Mouse (Mus musculus): ENCODE measurements around the gene Stap2. TPM values are rescaled to one million over a fixed set of nuclear protein-coding genes. Genes with fewer than 3 reads are reported as not detected.

Stap2 gene
- polyA plus RNA-seq (2015; fragmentation: Nextera tagmentation; extraction: Ambion mirVana): 28.0 and 30.9 TPM in 2 replicates

- Histone ChIP-seq H3K27me3 (replicated peaks) (peaks cover 4% of the 10 kb centered on the region; the same call in 1 of the 2 replicates), H3K27ac (peak within 1 kb of the TSS; percentile 44), H3K4me1 (peaks cover 21% of the 10 kb centered on the region), H3K36me3 (no peaks in the 10 kb centered on the region), H3K4me3 (replicated peaks) (peak within 1 kb of the TSS; percentile 30), H3K9ac (no peak within 1 kb of the TSS), H3K4me2 (peak within 1 kb of the TSS; percentile 43), H3K9me3 (no peaks in the 10 kb centered on the region)
- ATAC-seq (ENCODE audit: insufficient read depth, low FRiP score, low read depth): no peak
- WGBS: 40% methylated on average over 13 of the region's 13 CpGs
Observed at GRCm38 (mm10) chr17:56005415-56006061, at the start of gene Stap2, which contains the start of gene Mpnd. Gene Stap2, minus strand, starts transcription at chr17:56005584. Gene Mpnd, plus strand, starts transcription at chr17:56005711.

DNA sequence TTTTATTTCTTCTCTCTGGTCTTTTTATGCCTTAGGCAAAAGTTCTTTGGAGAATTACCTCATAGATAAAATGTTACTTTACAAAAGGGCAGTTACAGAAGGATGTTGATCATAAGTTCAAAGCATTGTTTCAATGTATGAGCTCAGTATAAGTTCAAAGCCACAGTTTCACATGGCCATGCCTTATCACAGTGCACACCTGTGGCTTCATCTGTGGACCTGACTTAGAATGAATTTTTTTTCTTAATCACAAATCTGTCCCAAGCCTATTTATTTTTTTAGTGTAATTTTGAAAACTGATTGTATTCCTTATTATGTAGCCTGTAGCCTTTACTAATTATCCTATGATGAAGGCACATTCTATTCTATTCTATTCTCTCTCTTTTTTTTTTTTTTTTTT is 49.6 kb upstream of the Stap2 start:
- H3K4me2 ChIP-seq: no peak overlapping the region
- ATAC-seq (ENCODE audit: insufficient read depth, low FRiP score, low read depth): no peak
- H3K4me3 ChIP-seq (replicated peaks): no peak overlapping the region
- H3K9me3 ChIP-seq: no peaks in the 10 kb centered on the region
- no peak overlapping the region for H3K27ac ChIP-seq
- no peaks in the 10 kb centered on the region for H3K4me1 ChIP-seq
- no peaks in the 10 kb centered on the region for H3K27me3 ChIP-seq (replicated peaks)
- peaks cover 52% of the 10 kb centered on the region for H3K36me3 ChIP-seq
- H3K9ac ChIP-seq: no peak overlapping the region

- Histone ChIP-seq H3K4me3 (replicated peaks) (no peak overlapping the region), H3K27me3 (replicated peaks) (no peaks in the 10 kb centered on the region), H3K9ac (no peak overlapping the region), H3K27ac (0 out of 2 replicates have a peak overlapping the region, but pooled peaks have one; percentile 32), H3K4me1 (no peaks in the 10 kb centered on the region), H3K36me3 (peaks cover 41% of the 10 kb centered on the region), H3K4me2 (no peak overlapping the region), H3K9me3 (no peaks in the 10 kb centered on the region)
- ATAC-seq (ENCODE audit: insufficient read depth, low FRiP score, low read depth): no peak
- 77% methylated on average over 5 of the region's 5 CpGs for WGBS
Observed at GRCm38 (mm10) chr17:56051369-56051768, 46.0 kb upstream of the Stap2 start.

GRCm38 (mm10) chr17:56040857-56041163 is 35.4 kb upstream of the Stap2 start:
- Histone ChIP-seq H3K27ac (peak overlapping the region; percentile 89), H3K36me3 (0 out of 2 replicates have a peak, but pooled peaks cover 9% of the 10 kb centered on the region), H3K9me3 (no peaks in the 10 kb centered on the region), H3K4me3 (replicated peaks) (peak overlapping the region; percentile 74), H3K4me1 (peaks cover 13% of the 10 kb centered on the region), H3K27me3 (replicated peaks) (no peaks in the 10 kb centered on the region), H3K4me2 (peak overlapping the region; percentile 77), H3K9ac (peak overlapping the region; percentile 82)
- ATAC-seq (ENCODE audit: insufficient read depth, low FRiP score, low read depth): no peak
- 2% methylated on average over 12 of the region's 12 CpGs for WGBS

DNA sequence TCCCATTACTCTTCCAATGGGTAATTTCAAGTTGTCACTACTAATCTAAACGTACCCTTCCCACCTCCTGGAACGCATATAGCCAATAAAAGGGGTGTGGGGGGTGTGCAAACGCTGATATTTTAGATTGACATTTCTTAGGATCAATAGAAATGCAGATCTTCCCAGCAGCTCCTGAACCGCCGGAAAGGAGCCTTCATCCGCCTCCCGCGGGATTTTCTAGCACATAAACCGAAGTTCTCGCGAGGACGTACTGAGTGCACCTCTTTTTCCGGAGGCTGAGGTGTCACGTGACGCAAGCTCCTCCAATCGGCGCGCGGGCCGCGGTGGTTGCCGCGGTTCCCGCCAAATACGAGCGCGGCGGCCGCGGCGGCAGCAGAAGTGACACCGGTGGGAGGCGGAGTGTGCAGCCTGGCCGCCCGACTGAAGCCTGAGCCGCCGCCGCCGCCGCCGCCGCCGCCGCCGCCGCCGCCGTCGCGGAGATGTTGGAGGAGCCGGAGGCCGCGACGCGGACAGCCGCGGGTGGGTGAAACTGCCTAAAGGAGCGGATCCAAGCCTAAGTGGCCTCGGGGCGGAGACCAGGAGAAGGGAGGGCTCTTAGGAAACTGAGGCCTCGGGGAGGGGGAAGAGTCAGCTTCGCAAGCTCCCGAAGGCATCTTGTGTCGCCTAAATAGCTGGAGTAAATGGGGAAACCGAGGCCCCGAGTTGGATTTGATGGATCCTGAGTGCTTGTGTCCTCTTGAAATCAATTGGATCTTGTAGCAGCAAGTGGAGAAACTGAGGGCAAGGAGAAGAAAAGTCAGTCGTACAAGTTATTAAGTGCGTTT is 34.9 kb upstream of the Stap2 start, which contains the start of gene Chaf1a:
Gene Chaf1a (plus strand): TSS at position 410 of the 827 bp plus-strand sequence.
- ATAC-seq (ENCODE audit: insufficient read depth, low FRiP score, low read depth): peak; percentile 85
- under 1% methylated on average over 66 of the region's 68 CpGs for WGBS
- peak within 1 kb of the TSS; percentile 82 for H3K9ac ChIP-seq
- H3K27me3 ChIP-seq (replicated peaks): no peaks in the 10 kb centered on the region
- H3K9me3 ChIP-seq: no peaks in the 10 kb centered on the region
- H3K4me3 ChIP-seq (replicated peaks): peak within 1 kb of the TSS; percentile 74
- peaks cover 14% of the 10 kb centered on the region for H3K4me1 ChIP-seq
- H3K36me3 ChIP-seq: 0 out of 2 replicates have a peak, but pooled peaks cover 5% of the 10 kb centered on the region
- H3K4me2 ChIP-seq: peak within 1 kb of the TSS; percentile 77
- peak within 1 kb of the TSS; percentile 89 for H3K27ac ChIP-seq

- H3K4me3 ChIP-seq (replicated peaks): peak overlapping the region; percentile 74; the same call in 1 of the 2 replicates
Observed at GRCm38 (mm10) chr17:56039345-56039744, 34.0 kb upstream of the Stap2 start.

DNA sequence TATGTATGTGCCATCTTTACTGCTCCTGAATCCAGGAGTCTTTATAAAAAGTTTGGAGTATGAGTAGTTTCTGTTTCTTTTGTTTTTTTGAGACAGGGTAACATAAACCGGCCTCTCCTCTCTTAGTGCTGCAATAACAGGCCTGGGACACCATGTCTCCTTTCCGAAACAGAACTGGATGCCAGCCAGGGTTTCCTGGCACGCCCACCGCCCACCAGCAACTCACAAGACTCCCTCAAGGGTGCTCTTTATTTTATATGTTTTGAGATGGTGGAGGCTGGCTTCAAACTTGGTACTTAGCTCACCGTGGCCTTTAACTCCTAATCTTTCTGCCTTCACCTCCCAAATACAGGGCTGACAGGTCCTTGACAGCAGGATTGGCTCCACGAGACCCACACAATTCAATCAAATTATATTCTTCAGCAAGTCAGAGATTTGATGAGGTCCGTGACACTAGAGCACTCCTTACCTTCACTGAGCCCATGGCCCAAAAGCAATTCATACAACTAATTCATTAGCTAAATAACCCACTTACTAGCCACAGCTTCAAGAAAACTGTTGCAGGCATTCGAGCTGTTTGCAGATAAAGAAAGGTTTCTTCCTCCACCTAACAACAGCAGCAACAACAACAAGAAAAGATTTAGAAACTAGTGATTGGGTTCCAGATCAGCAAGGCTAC is 33.3 kb upstream of the Stap2 start:
- no peak for ATAC-seq (ENCODE audit: insufficient read depth, low FRiP score, low read depth)

More at GRCm38 (mm10) chr17:56039345-56039744, 34.0 kb upstream of the Stap2 start:
- Histone ChIP-seq H3K4me1 (peaks cover 23% of the 10 kb centered on the region), H3K4me2 (peak overlapping the region; percentile 77), H3K36me3 (no peaks in the 10 kb centered on the region), H3K9ac (no peak overlapping the region), H3K9me3 (no peaks in the 10 kb centered on the region), H3K27me3 (replicated peaks) (no peaks in the 10 kb centered on the region), H3K27ac (no peak overlapping the region; the same call in 1 of the 2 replicates)
- no peak for ATAC-seq (ENCODE audit: insufficient read depth, low FRiP score, low read depth)
- 73% methylated on average over 4 of the region's 4 CpGs for WGBS

DNA sequence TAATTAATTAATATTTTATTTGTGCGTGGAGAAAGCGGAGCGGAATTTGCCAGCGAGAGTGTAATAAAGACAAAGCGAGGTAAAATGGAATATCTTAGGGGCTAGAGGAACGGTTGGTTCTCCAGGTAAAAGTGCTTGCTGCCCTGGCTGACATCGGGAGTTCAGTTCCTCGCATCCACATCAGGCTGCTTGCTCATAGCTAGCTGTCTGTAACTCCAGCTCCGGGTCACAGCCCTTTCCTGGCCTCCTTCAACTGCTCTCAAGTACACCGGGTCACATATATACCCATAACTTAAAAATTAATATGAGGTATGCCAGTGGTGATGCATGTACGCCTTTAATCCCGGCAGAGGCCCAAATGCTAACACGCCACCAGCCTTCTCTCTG is 31.5 kb upstream of the Stap2 start:
- Histone ChIP-seq H3K9ac (no peak overlapping the region), H3K4me1 (peaks cover 45% of the 10 kb centered on the region), H3K4me3 (replicated peaks) (peak overlapping the region; percentile 93), H3K27ac (no peak overlapping the region), H3K9me3 (no peaks in the 10 kb centered on the region), H3K4me2 (peak overlapping the region; percentile 53), H3K36me3 (no peaks in the 10 kb centered on the region), H3K27me3 (replicated peaks) (no peaks in the 10 kb centered on the region)
- WGBS: 34% methylated on average over 13 of the region's 13 CpGs
- ATAC-seq (ENCODE audit: insufficient read depth, low FRiP score, low read depth): no peak

More for the DNA sequence above, 33.3 kb upstream of the Stap2 start:
- no peaks in the 10 kb centered on the region for H3K36me3 ChIP-seq
- no peak overlapping the region for H3K4me2 ChIP-seq
- H3K4me3 ChIP-seq (replicated peaks): no peak overlapping the region
- no peaks in the 10 kb centered on the region for H3K27me3 ChIP-seq (replicated peaks)
- no peaks in the 10 kb centered on the region for H3K9me3 ChIP-seq
- H3K4me1 ChIP-seq: peaks cover 30% of the 10 kb centered on the region
- 84% methylated on average over 8 of the region's 8 CpGs for WGBS
- no peak overlapping the region for H3K27ac ChIP-seq
- H3K9ac ChIP-seq: no peak overlapping the region

- Histone ChIP-seq H3K27ac (peak within 1 kb of the TSS; percentile 93), H3K27me3 (replicated peaks) (no peaks in the 10 kb centered on the region), H3K9ac (peak within 1 kb of the TSS; percentile 96), H3K4me2 (peak within 1 kb of the TSS; percentile 59), H3K36me3 (no peaks in the 10 kb centered on the region), H3K4me1 (peaks cover 42% of the 10 kb centered on the region), H3K9me3 (no peaks in the 10 kb centered on the region), H3K4me3 (replicated peaks) (peak within 1 kb of the TSS; percentile 93)
- ATAC-seq (ENCODE audit: insufficient read depth, low FRiP score, low read depth): peak; percentile 90
- WGBS: under 1% methylated on average over 74 of the region's 74 CpGs
Observed at GRCm38 (mm10) chr17:56036176-56036900, 31.0 kb upstream of the Stap2 start, which contains the start of gene Sh3gl1. Gene Sh3gl1, minus strand, starts transcription at chr17:56036635.

- Histone ChIP-seq H3K4me1 (peaks cover 45% of the 10 kb centered on the region), H3K9me3 (no peaks in the 10 kb centered on the region), H3K9ac (peak overlapping the region; percentile 96; the same call in 1 of the 2 replicates), H3K4me3 (replicated peaks) (peak overlapping the region; percentile 93), H3K27ac (0 out of 2 replicates have a peak overlapping the region, but pooled peaks have one; percentile 33), H3K27me3 (replicated peaks) (no peaks in the 10 kb centered on the region), H3K4me2 (peak overlapping the region; percentile 59), H3K36me3 (no peaks in the 10 kb centered on the region)
- no peak for ATAC-seq (ENCODE audit: insufficient read depth, low FRiP score, low read depth)
- 49% methylated on average over 4 of the region's 4 CpGs for WGBS
Observed at GRCm38 (mm10) chr17:56035216-56035615, 29.8 kb upstream of the Stap2 start.

- ATAC-seq (ENCODE audit: insufficient read depth, low FRiP score, low read depth): no peak
- peak overlapping the region; percentile 96; the same call in 1 of the 2 replicates for H3K9ac ChIP-seq
- H3K27me3 ChIP-seq (replicated peaks): no peaks in the 10 kb centered on the region
- H3K4me2 ChIP-seq: peak overlapping the region; percentile 59; the same call in 1 of the 2 replicates
- no peaks in the 10 kb centered on the region for H3K36me3 ChIP-seq
- H3K9me3 ChIP-seq: no peaks in the 10 kb centered on the region
- peaks cover 45% of the 10 kb centered on the region for H3K4me1 ChIP-seq
- WGBS: 84% methylated on average over 6 of the region's 6 CpGs
- peak overlapping the region; percentile 33; the same call in 1 of the 2 replicates for H3K27ac ChIP-seq
- H3K4me3 ChIP-seq (replicated peaks): peak overlapping the region; percentile 93; the same call in 1 of the 2 replicates
Observed at GRCm38 (mm10) chr17:56034726-56035100, 29.3 kb upstream of the Stap2 start.
